Mouse (Mus musculus): ENCODE data around the gene Arhgap24.

- TF ChIP-seq POLR2A (IDR thresholded peaks at IDR 0.05; ENCODE audit: low read depth, low read length) (no peak), CTCF (conservative IDR thresholded peaks at IDR 0.05; ENCODE audit: insufficient read depth, insufficient read length, low read depth, low read length) (no peak)
These were observed 110.2 kb downstream of the Arhgap24 start for GRCm38 (mm10) chr5:102591422-102591821.

All from kidney, adult 2 months (tissue).